Mouse (Mus musculus) spleen, embryonic (tissue): Measurements from ENCODE around the gene C2cd6.

Source experiments
- CTCF ChIA-PET: fragments of 350-600 bp; sonication (Branson Sonifier 250); formaldehyde crosslinking; loops from one replicate; lab custom pipeline; 2022; lab: Charles Lee

C2cd6 gene

GRCm38 (mm10) chr1:59094705-59095104 is at the start of gene C2cd6:
C2cd6 (minus strand) TSS chr1:59094900.
- CTCF ChIA-PET, result no interaction called here

- CTCF ChIA-PET, result interaction anchor here (0.6 to 0.7 kb wide), 2 partner anchors 14 to 363 kb away, joined by 3 read pairs; no protein-coding TSS in a partner anchor
Measured at GRCm38 (mm10) chr1:59142809-59143208, 48.1 kb upstream of the C2cd6 start.

GRCm38 (mm10) chr1:59134419-59134818 is 39.7 kb upstream of the C2cd6 start:
- CTCF ChIA-PET, result no interaction called here

GRCm38 (mm10) chr1:59128879-59129278 is 34.2 kb upstream of the C2cd6 start:
- CTCF ChIA-PET, result interaction anchor here (0.7 kb wide), 1 partner anchor 14 kb away, joined by 3 read pairs; no protein-coding TSS in a partner anchor

- CTCF ChIA-PET, result no interaction called here
Measured at GRCm38 (mm10) chr1:59125558-59125957, 30.9 kb upstream of the C2cd6 start.

DNA sequence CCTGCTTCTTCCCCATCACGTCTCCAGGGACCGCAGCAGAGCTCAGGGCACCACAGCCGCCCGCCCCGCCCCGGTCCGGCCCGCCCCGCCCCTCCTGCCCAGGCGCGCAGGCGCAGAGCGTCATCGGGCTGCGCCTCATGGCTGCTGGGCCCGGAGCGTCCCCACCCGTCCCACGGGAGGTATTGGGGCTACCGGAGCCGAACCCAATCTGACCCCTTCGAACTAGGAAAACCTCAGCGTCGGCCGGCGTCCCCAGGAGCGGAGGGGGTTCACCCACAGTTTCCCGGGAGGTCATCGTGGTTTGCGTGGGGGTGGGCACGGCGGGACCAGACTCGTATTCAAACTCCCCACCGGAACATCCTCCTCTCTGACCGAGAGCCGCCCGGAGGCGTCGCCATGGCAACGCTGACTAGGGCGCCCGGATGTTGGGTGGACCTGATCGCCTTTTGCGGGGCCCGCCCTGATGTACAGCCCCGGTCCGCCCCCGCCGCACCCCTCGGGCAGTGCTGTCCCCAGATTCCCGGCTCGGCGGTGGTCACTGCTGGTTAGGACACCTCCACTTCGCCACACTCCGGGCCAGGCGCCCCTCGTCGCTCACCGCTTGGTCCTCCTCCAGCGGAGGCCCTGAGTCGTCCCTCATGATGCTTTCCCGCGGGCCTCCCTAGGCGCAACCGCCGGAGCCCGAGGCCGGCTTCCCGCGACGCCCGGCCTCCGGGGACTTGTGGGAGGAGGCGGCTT is 25.2 kb upstream of the C2cd6 start, which contains the start of gene Tmem237:
Gene Tmem237 (minus strand): TSS at position 689 of the 738 bp plus-strand sequence.
- CTCF ChIA-PET, result no interaction called here

DNA sequence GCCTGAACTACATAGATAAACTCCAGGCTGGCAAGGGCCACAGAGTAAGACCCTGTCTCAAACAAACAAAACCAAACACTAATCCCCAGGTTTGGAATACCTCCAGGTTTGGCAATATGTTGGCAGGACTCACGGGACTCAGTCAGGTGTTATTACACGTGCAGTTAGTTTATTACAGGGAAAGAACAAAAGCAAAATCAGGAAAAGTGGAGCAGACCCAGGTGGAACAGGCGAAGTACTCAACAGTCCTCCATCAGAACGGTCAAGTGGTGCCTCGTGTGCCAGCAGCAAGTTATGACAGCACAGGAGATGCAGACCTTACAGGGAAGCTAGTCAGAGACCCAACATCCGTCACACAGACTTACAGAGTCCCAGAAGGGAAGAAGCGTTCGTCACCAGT is 15.8 kb upstream of the C2cd6 start:
- CTCF ChIA-PET, result no interaction called here

GRCm38 (mm10) chr1:59102071-59102470 is 7.4 kb upstream of the C2cd6 start:
- CTCF ChIA-PET, result no interaction called here

GRCm38 (mm10) chr1:59101020-59101419 is 6.3 kb upstream of the C2cd6 start:
- CTCF ChIA-PET, result no interaction called here

DNA sequence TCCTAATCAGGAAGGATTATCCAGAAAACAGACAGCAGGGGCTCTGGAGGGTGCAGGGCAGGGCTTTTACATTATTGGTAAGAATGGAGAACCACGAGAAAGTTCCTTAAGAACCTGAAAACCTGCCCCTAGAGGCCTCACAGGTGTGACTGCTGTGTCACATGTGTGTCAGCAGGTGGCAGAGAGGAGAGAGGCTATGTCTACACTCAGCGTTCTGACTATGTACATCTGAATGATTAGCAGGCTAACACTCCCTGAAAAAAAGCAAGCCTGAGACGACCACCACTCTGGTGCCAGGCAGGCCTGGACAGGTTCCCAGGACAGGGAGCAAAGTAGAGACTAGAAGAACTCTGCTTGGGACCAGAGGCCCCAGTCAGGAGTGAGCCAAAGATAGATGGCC is 23.8 kb downstream of the C2cd6 start:
- CTCF ChIA-PET, result no interaction called here

DNA sequence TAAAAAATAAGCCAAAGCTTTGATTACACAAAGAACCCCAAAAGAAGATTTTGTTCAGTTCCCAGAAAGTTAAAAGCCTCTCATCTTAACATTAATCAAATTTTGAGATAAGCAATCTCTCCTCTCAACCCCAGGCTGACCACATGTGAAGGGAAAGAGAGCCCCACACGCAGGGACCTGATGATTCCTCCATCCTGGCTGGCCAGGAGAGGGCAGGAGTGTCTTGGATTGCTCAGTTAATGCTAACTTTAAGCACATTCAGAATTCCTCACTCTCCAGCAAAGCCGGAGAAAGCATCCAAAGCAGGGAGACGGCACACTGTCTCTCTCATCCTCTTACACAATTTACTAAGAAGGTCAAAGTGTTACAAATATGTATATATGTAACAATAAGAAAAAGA is 26.7 kb downstream of the C2cd6 start:
- CTCF ChIA-PET, result no interaction called here

- CTCF ChIA-PET, result no interaction called here
Measured at GRCm38 (mm10) chr1:59063697-59064096, 31.0 kb downstream of the C2cd6 start.

DNA sequence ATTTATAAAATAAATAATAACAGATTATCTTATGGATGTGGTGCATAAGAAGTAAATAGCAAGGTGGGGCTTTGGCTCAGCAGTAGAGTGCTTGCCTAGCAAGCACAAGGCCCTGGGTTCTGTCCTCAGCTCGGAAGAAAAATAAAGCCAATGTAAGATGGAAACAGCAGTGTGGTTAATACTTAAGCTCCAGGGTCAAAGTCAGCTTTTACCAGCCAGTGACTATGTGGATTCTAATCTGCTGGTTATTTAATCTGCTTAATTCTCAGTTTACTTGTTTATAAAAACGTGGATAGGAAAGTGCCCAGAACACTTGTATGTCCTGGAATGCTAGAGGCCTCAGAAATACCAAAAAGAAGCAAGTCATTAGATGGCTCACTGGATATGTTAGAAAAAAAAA is 37.7 kb downstream of the C2cd6 start:
- CTCF ChIA-PET, result no interaction called here

DNA sequence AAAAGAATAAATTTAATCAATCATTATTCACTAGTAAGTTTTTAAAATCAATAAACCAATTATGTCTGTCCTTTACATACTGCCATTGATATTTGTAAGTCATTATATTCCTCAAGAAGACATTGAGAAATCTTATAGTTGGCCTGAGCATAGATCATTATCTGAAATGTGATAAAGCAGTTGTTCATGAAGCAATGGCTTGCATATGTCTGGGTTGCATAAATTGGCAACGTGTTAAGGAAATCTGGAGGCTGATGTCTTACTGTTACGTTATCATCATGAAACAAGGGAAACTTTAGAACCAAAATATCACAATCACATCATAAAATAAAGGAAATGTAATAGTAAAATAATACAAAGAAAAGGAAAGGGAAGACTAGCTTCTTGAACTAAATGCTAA is 43.4 kb downstream of the C2cd6 start:
- CTCF ChIA-PET, result no interaction called here

- CTCF ChIA-PET, result no interaction called here
Measured at GRCm38 (mm10) chr1:59037723-59038122, 57.0 kb downstream of the C2cd6 start.

DNA sequence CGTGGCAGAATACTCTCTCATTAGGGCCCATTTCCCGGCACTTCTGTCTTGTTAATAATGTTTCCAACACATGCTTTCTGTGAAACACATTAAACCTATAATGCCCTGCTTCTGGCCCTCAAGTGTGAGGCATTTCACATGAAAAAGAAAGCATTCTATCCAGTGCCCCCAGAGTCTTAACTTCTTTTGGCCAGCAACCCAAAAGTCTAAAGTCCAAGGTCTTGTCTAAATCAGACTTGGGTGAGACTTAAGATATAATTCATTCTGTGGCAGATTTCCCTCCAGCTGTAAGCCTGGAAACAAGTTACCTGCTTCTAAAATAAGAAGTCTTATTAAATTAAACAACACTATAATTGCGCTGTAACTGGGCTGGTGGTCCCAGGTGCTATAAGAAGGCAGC is 73.1 kb downstream of the C2cd6 start:
- CTCF ChIA-PET, result no interaction called here

GRCm38 (mm10) chr1:59009250-59009649 is 85.5 kb downstream of the C2cd6 start:
- CTCF ChIA-PET, result no interaction called here
